Mouse (Mus musculus) adrenal gland, adult 18-20 months (tissue): ENCODE data around the gene Cd209g. TPM values are rescaled to one million over a fixed set of nuclear protein-coding genes. Genes with fewer than 3 reads are reported as not detected.

Source experiments
- total RNA-seq, 2 experiments: library from RNA; stranded (reverse); gene quantifications; 1 replicate in 1 of 2; 2 replicates in 1 of 2; pipeline ENCODE4 v1.2.3; 2021

The Cd209g gene
- total RNA-seq, 2 experiments from 2014 or later = 0.50 to 1.6 TPM

Other genes with a start within 250 kb of the Cd209g start
- gene Cd209b, start 207.3 kb upstream of the Cd209g start, total RNA-seq = 1 to 10 TPM; 1.1 to 3.0 TPM
- under 1 TPM; 0.36 to 0.45 TPM for gene Cd209c, start 179.4 kb upstream of the Cd209g start, total RNA-seq
- gene Cd209f, start 28.3 kb upstream of the Cd209g start, total RNA-seq = 1 to 10 TPM; 1.3 to 5.5 TPM
- gene Evi5l, start 32.5 kb downstream of the Cd209g start, total RNA-seq = 10 to 100 TPM; 37.4 to 38.8 TPM
- gene Prr36, start 83.4 kb downstream of the Cd209g start, total RNA-seq = 1 to 10 TPM; 3.5 to 6.1 TPM
- 10 to 100 TPM; 20.8 to 31.1 TPM for gene Lrrc8e, start 92.7 kb downstream of the Cd209g start, total RNA-seq
- gene Map2k7, start 104.6 kb downstream of the Cd209g start, total RNA-seq = 10 to 100 TPM; 79.0 to 93.2 TPM
- 1 to 10 TPM in 1 of 2 experiments, under 1 TPM in 1; 0.93 to 1.5 TPM for gene Gm49320, start 104.8 kb downstream of the Cd209g start, total RNA-seq
- gene Tgfbr3l, start 114.1 kb downstream of the Cd209g start, total RNA-seq = 10 to 100 TPM; 10.9 to 15.5 TPM
- gene Snapc2, start 119.0 kb downstream of the Cd209g start, total RNA-seq = 10 to 100 TPM; 23.4 to 25.9 TPM
- gene Ctxn1, start 125.2 kb downstream of the Cd209g start, total RNA-seq = 1 to 10 TPM; 6.4 to 7.8 TPM
- 100 to 1,000 TPM in 1 of 2 experiments, 10 to 100 TPM in 1; 99.4 to 107 TPM for gene Timm44, start 141.8 kb downstream of the Cd209g start, total RNA-seq
- 10 to 100 TPM; 14.9 to 18.0 TPM for gene Ccl25, start 191.1 kb downstream of the Cd209g start, total RNA-seq
- 100 to 1,000 TPM; 109 to 115 TPM for gene Elavl1, start 191.3 kb downstream of the Cd209g start, total RNA-seq